Mouse (Mus musculus) neutrophil, adult 65 days (primary cell): Measurements from ENCODE around the gene Spns2. TPM values are rescaled to one million over a fixed set of nuclear protein-coding genes. Genes with fewer than 3 reads are reported as not detected.

Experiments used
- total RNA-seq: library from RNA; stranded (reverse); gene quantifications from 2 replicates; pipeline ENCODE4 v1.2.4, GENCODE M21; 2023

Gene Spns2
- 0.86 and 1.6 TPM in 2 replicates for total RNA-seq

DNA sequence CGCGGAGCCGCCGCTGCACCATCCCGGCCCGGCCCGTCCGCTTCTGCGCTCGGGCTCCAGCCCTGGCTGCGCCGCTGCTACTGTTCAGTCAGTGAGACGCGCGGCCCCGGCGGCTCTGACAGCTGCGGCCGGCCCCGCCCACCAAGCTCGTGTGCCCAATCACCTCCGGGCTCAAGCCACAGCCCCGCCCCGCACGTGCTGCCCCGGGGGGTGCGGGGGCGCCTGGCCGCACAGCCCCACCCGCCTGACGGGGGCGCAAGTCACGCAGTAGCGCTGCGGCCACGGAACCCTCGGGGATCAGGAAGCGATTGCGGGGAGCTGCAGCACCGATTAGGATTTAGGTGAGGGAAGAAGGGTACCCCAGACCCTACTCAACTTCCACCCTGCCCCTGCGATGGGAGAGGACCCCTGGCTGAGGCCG lies at the start of gene Spns2:
TSS of gene Spns2 (minus strand) at position 24 of the 421 bp plus-strand sequence.

DNA sequence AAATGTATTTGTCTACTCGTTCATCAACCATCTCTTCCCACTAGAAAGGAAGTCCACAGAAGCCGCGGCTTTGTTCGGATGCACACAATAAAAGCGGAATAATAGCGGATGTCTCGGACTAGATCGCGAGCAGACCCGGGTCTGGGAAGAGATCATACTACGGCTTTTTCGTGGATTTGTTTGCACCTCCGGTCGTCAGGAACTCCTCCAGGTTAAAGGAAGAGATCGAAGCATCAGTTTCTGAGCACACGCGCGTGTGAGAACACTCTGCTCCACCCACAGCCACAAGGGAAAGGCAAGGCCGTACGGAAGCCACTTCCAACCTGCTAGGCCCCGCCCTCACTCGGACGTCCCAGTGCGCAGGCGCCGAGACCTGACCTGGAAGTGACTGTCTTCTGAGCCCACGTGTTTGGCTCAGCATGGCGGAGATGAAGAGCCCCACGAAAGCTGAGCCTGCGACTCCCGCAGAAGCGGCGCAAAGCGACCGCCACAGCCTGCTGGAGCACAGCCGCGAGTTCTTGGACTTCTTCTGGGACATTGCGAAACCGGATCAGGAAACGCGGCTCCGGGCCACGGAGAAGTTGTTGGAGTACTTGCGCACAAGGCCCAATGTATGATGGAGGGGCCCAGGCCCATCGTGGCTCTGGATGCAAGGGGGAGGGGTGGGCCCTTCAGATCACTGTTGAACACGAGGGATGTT lies 48.6 kb downstream of the Spns2 start, which contains the start of gene Mybbp1a:
TSS of gene Mybbp1a (plus strand) at position 391 of the 700 bp plus-strand sequence.

DNA sequence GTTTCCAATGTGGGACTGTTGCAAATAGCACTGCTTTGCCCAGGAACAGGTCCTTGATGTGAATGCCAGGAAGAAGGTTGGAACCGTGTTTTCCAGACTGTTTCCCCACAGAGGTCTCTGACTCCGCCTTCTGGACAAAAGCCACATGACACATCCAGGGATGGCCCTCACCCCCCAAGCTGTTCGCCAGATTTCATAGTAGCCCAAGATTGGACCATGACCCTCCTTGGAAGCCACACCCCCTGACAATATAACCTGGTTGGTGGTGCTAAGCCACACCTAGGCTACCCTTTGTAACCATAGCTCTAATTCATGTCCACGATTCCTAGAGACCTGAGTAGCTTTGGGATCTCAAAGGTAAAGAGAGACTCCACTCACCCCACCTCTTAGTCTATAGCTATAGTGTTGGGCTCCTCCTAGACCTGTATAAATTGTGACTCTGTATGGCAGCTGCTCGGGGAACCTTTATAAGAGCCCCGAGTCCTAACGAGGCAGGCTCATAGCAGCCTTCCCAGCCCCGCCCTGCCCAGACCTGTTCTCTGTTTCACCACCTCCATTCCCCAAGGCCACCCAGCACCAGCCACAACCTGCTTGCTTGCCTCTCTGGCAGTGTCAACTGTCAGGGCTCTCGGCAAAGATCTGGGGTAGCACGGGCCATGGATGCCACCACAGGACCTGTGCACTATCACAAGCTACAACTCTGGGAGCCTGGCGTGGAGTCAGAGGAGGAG lies 54.6 kb downstream of the Spns2 start, which contains the start of gene Ggt6:
TSS of gene Ggt6 (plus strand) at position 564 of the 731 bp plus-strand sequence.

DNA sequence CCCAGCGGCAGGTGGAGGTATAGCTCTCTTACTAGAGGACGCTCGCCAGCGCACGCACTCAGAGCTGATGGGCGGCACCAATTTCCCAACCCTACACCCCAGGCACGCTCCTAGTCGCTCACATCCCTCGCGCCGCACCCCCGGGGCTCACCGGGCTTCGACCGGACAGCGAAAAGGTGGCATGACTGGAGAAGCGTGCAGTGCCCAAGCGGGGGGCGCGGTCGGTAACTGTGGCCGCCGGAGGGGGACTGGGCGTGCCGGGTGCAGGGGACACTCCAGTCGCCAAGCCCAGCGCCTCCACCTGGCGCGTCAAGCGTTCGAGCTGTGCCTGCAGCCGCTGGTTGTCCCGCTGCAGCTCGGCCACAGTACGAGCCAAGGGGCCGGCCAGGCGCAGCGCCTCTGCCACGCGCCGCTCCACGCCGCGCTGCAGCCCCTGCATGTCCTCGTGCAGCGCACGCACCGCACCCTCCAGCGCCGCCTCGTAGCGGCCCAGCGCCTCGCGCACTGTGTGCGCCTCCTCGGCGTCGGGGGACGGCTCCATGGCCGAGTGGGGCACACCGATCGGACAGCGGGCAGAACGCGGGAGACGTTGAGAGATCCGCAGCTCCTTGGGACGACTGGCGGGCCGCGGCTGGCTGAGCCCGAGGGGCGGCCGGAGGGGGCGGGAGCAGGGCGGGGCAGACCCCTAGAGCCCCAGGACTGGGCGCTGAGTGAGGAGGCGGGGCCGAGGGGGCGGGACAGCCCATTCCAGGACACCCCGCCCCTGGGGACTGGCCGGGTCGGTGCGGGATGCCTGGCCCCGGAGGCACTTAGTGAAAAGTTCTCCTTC lies 78.4 kb downstream of the Spns2 start, which contains the start of gene Smtnl2:
TSS of gene Smtnl2 (minus strand) at position 621 of the 829 bp plus-strand sequence.

Other genes starting within 250 kb of the Spns2 start
- gene Slc13a5, start 222.7 kb downstream of the Spns2 start, total RNA-seq = 0.69 TPM in 1 of 2 replicates, not detected in the other
- 9.8 and 15.2 TPM in 2 replicates for gene Xaf1, start 188.3 kb downstream of the Spns2 start, total RNA-seq
- 0.23 TPM in 1 of 2 replicates, not detected in the other for gene Fbxo39, start 175.5 kb downstream of the Spns2 start, total RNA-seq
- gene Tekt1, start 127.5 kb downstream of the Spns2 start, total RNA-seq = not detected in 2 replicates
- 0.36 TPM in 1 of 2 replicates, not detected in the other for gene Smtnl2, start 78.2 kb downstream of the Spns2 start, total RNA-seq
- not detected in 2 replicates for gene Ggt6, start 54.4 kb downstream of the Spns2 start, total RNA-seq
- 24.0 and 31.3 TPM in 2 replicates for gene Mybbp1a, start 48.5 kb downstream of the Spns2 start, total RNA-seq
- 6.5 and 7.8 TPM in 2 replicates for gene Spns3, start 60.6 kb upstream of the Spns2 start, total RNA-seq
- gene Ube2g1, start 117.4 kb upstream of the Spns2 start, total RNA-seq = 15.4 and 24.0 TPM in 2 replicates
- 70.8 and 80.0 TPM in 2 replicates for gene Ankfy1, start 200.1 kb upstream of the Spns2 start, total RNA-seq